Mouse (Mus musculus) bone marrow macrophage, adult 2 months (primary cell): ENCODE results near the gene Gpx1.

Experiments
- CTCF ChIP-seq: IDR thresholded peaks from 2 replicates; pipeline ENCODE4 v1.5.1; 2012; ENCODE audit warnings: low read depth, mild to moderate bottlenecking, low read length, moderate library complexity
- POLR2A ChIP-seq: IDR thresholded peaks from 2 replicates; pipeline ENCODE4 v1.6.1; 2012; ENCODE audit warnings: mild to moderate bottlenecking, low read depth, low read length, borderline replicate concordance

- TF ChIP-seq CTCF (no peak), POLR2A (no peak)
Observed at GRCm38 (mm10) chr9:108378234-108378633, 39.5 kb downstream of the Gpx1 start.
